Mouse (Mus musculus): ENCODE data around the gene Stk11ip. TPM values are rescaled to one million over a fixed set of nuclear protein-coding genes. Genes with fewer than 3 reads are reported as not detected.

The Stk11ip gene
- polyA plus RNA-seq, 1 experiment from 2014 or later = 24.4 TPM

DNA sequence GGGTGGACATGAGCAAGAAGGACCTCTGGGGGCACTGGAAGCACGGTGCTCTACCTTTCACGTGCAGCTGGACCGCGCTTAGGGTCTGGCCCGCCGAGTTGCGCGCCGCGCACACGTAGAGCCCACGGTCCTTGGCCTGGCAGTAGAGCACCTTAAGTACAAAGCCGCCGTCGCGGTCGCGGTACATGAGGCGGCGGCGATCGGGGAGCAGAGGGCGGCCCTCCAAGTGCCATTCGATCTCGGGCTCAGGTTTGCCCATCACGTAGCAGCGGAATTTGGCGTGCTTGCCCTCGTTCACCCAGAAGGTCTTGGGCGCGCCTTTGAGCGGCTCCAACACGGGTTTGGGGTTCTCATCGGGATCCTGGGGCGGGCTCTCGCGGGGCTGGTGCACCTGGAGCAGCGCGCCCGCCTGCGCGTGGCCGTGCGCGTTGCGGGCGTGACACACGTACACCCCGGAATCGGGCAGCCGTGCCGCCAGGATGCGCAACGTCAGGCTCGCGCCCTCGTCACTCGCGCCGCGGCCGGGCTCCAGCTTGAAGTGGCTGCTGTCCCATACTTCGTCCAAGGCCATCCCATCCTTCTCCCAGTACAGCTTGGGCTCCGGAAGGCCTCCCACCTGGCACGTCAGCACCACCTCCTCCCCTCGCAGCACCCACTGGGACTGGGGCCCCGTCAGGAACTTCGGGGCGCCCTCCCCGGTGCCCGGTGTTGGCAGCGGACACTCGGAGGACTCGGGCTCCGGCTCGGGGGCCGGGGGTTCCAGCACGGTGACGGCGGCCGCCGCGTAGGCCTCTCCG lies 16.0 kb upstream of the Stk11ip start:
- peaks cover 29% of the 10 kb centered on the region for H3K27me3 ChIP-seq

GRCm38 (mm10) chr1:75505956-75506831 lies 15.1 kb upstream of the Stk11ip start, which contains the start of gene Obsl1:
TSS of gene Obsl1 (minus strand) at chr1:75506452.
- no peaks in the 10 kb centered on the region for H3K9me3 ChIP-seq
- peak within 1 kb of the TSS; percentile 87 for H3K4me2 ChIP-seq
- peak within 1 kb of the TSS; percentile 76 for H3K9ac ChIP-seq
- H3K36me3 ChIP-seq (replicated peaks) = peaks cover 18% of the 10 kb centered on the region
- H3K4me1 ChIP-seq = peaks cover 20% of the 10 kb centered on the region
- peaks cover 29% of the 10 kb centered on the region for H3K27me3 ChIP-seq
- ATAC-seq (ENCODE audit: low FRiP score) = peak; percentile 77
- H3K4me3 ChIP-seq (replicated peaks) = peak within 1 kb of the TSS; percentile 66
- H3K27ac ChIP-seq = peak within 1 kb of the TSS; percentile 83
- under 1% methylated on average over 65 of the region's 65 CpGs for WGBS

More for the DNA sequence above, 16.0 kb upstream of the Stk11ip start:
- H3K27ac ChIP-seq = peak overlapping the region; percentile 83
- peak overlapping the region; percentile 76 for H3K9ac ChIP-seq
- H3K36me3 ChIP-seq (replicated peaks) = peaks cover 26% of the 10 kb centered on the region
- H3K9me3 ChIP-seq = no peaks in the 10 kb centered on the region
- under 1% methylated on average over 77 of the region's 84 CpGs for WGBS
- H3K4me1 ChIP-seq = peaks cover 20% of the 10 kb centered on the region
- H3K4me2 ChIP-seq = peak overlapping the region; percentile 87
- H3K4me3 ChIP-seq (replicated peaks) = peak overlapping the region; percentile 66
- peak; percentile 70 for ATAC-seq (ENCODE audit: low FRiP score)

DNA sequence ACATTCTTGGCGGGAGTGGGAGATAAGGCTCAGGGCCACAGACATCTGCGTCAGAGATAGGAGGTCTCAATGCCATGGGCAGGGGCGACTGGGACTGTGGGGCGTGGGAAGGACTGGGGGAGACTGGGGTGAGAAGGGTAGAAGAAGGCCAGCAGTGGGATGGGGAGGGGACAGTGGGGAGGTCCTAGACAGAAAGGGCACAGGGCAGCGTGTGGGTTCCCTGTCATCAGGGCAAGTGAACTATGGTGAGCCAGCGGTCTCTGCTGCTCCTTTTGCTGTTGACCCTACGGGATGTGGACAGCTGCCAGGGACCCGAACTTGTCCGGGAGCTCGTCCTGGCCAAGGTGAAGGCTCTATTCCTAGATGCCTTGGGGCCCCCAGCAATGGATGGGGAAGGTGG lies 14.3 kb upstream of the Stk11ip start, which contains the start of gene Inha:
Gene Inha (plus strand): TSS at position 72 of the 400 bp plus-strand sequence.
- Histone ChIP-seq H3K27me3 (peaks cover 29% of the 10 kb centered on the region), H3K4me1 (peaks cover 20% of the 10 kb centered on the region), H3K27ac (peak within 1 kb of the TSS; percentile 83), H3K4me3 (replicated peaks) (peak within 1 kb of the TSS; percentile 66), H3K9ac (peak within 1 kb of the TSS; percentile 76), H3K36me3 (replicated peaks) (peaks cover 10% of the 10 kb centered on the region), H3K4me2 (peak within 1 kb of the TSS; percentile 87), H3K9me3 (no peaks in the 10 kb centered on the region)
- WGBS = 76% methylated on average over 10 of the region's 10 CpGs
- ATAC-seq (ENCODE audit: low FRiP score) = no peak

DNA sequence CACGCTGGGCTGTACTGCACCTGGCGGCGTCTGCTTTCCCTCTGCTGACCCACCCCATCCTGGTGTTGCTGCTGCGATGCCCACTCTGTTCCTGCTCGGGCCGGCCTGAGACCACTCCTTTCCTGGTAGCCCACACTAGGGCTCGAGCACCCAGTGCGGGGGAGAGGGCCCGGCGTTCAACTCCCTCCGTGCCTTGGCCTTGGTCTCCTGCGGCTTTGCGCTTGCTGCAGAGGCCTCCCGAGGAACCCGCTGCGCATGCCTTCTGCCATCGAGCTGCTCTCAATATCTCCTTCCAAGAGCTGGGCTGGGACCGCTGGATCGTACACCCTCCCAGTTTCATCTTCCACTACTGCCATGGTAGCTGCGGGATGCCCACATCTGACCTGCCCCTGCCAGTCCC lies 11.7 kb upstream of the Stk11ip start:
- 64% methylated on average over 20 of the region's 20 CpGs for WGBS
- Histone ChIP-seq H3K4me1 (peaks cover 16% of the 10 kb centered on the region), H3K27ac (no peak overlapping the region), H3K9me3 (no peaks in the 10 kb centered on the region), H3K4me2 (no peak overlapping the region), H3K4me3 (replicated peaks) (no peak overlapping the region), H3K27me3 (peaks cover 23% of the 10 kb centered on the region), H3K9ac (no peak overlapping the region), H3K36me3 (replicated peaks) (no peaks in the 10 kb centered on the region)
- no peak for ATAC-seq (ENCODE audit: low FRiP score)

DNA sequence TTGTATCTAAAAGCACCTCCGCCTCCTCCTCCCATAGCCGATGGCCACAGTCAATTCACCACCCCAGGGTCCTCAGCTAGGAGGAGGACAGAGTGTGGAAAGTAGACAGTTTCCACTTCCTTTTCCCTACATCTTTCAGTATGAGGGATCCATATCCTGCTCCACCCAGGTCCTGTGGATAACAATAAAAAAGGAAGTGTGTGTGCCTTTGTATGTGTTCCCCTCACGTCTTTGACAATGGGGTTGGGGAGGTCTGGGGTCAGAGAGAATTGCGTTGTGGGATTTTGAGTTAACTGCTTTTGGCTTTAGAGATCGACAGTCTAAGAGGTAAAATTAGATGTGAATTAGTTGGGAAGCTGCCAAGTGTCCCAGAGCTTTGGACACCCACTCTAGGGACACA lies 11.2 kb upstream of the Stk11ip start:
- ATAC-seq (ENCODE audit: low FRiP score) = no peak
- Histone ChIP-seq H3K9me3 (no peaks in the 10 kb centered on the region), H3K27me3 (peaks cover 23% of the 10 kb centered on the region), H3K36me3 (replicated peaks) (no peaks in the 10 kb centered on the region), H3K4me3 (replicated peaks) (no peak overlapping the region), H3K4me2 (no peak overlapping the region), H3K27ac (no peak overlapping the region), H3K4me1 (peaks cover 11% of the 10 kb centered on the region), H3K9ac (no peak overlapping the region)
- WGBS = 78% methylated on average over 5 of the region's 5 CpGs

GRCm38 (mm10) chr1:75511437-75512210 lies 9.7 kb upstream of the Stk11ip start:
- no peak for ATAC-seq (ENCODE audit: low FRiP score)
- H3K9ac ChIP-seq = no peak overlapping the region

DNA sequence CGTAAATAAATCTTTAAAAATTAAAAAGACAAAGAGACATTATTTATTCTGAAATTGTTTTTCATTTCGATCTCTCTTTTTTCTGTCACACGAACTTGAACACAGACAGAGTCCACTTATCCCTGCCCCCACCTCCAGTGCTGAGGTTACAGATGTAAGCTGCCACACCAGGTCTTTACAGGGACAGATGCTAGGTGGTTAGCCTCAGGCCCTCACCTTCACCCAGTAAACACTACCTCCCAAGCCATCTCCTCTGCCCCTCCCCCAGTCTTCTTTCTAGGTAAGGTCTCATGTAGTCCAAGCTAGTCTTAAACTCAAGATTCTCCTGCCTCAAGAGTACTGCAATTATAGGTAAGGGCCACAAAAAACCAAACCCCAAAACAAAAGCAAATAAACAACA lies 8.8 kb upstream of the Stk11ip start:
- WGBS = 85% methylated on average over 3 of the region's 3 CpGs
- H3K4me3 ChIP-seq (replicated peaks) = no peak overlapping the region

More at GRCm38 (mm10) chr1:75511437-75512210, 9.7 kb upstream of the Stk11ip start:
- peaks cover 6% of the 10 kb centered on the region for H3K4me1 ChIP-seq
- no peak overlapping the region for H3K4me3 ChIP-seq (replicated peaks)
- H3K27me3 ChIP-seq = peaks cover 23% of the 10 kb centered on the region
- no peaks in the 10 kb centered on the region for H3K9me3 ChIP-seq
- no peak overlapping the region for H3K27ac ChIP-seq
- H3K36me3 ChIP-seq (replicated peaks) = no peaks in the 10 kb centered on the region
- no peak overlapping the region for H3K4me2 ChIP-seq
- 57% methylated on average over 4 of the region's 4 CpGs for WGBS

DNA sequence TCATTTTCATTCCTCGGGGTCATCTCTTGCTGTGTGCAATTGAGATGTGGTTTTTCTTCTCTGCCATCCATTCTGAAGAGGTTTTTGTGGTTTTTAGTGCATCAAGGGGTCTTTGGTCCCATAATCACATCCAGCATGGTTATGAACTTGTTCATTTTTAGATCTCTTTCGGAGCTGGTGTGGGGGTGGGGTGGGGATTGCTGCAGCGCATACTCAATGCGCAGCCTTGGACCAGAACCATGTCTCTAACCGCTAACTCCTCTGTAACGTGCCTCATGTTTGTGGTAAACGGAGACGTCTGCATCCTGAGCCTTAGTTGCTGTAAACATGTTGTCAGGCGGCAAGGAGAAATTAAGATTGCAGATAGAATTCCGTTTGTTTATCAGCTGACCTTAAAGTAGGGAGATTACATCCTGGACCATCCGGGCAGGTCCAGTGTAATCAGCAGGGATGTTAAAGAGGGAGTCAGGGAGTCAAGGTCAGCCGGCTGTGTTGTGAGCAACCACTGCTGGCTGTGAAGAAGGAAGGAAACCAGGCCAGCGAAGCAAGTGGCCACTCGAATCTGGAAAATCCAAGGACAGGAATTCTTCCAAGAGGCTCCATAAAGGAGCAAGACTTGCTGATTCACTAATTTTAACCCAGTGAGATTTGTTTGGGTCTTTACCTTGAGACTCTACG lies 4.5 kb upstream of the Stk11ip start:
- 83% methylated on average over 15 of the region's 15 CpGs for WGBS

More for the DNA sequence above, 8.8 kb upstream of the Stk11ip start:
- H3K27me3 ChIP-seq = peaks cover 15% of the 10 kb centered on the region
- H3K9me3 ChIP-seq = no peaks in the 10 kb centered on the region
- no peak overlapping the region for H3K27ac ChIP-seq
- no peak for ATAC-seq (ENCODE audit: low FRiP score)
- no peak overlapping the region for H3K4me2 ChIP-seq
- no peaks in the 10 kb centered on the region for H3K4me1 ChIP-seq
- no peak overlapping the region for H3K9ac ChIP-seq
- no peaks in the 10 kb centered on the region for H3K36me3 ChIP-seq (replicated peaks)

DNA sequence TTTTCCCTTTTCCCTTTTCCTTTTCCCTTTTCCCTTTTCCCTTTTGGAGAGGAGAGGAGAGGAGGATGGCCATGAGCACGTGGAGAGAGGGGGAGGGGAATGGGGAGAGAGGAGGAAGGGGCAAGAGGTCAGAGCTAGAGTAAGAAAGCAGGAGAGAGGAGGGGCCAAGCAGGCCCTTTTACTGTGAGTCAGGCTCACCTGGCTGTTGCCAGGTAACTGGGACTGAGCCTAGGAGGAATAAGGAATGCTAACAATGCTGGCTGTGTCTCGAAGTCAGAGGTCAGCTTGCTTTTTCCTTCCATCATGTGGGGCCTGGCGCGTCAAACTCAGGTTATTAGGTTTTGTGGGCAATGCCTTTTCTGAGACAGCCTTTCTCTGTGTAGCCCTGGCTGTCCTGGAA lies 3.3 kb upstream of the Stk11ip start:
- Histone ChIP-seq H3K9ac (no peak overlapping the region), H3K4me2 (no peak overlapping the region), H3K27ac (no peak overlapping the region), H3K4me1 (peaks cover 13% of the 10 kb centered on the region), H3K9me3 (no peaks in the 10 kb centered on the region), H3K36me3 (replicated peaks) (no peaks in the 10 kb centered on the region), H3K4me3 (replicated peaks) (no peak overlapping the region), H3K27me3 (no peaks in the 10 kb centered on the region)
- ATAC-seq (ENCODE audit: low FRiP score) = no peak
- 75% methylated on average over 3 of the region's 4 CpGs for WGBS

More for the DNA sequence above, 4.5 kb upstream of the Stk11ip start:
- Histone ChIP-seq H3K27me3 (no peaks in the 10 kb centered on the region), H3K9ac (no peak overlapping the region), H3K36me3 (replicated peaks) (no peaks in the 10 kb centered on the region), H3K4me3 (replicated peaks) (no peak overlapping the region), H3K4me2 (no peak overlapping the region), H3K4me1 (peaks cover 3% of the 10 kb centered on the region; the same call in 1 of the 2 replicates), H3K27ac (no peak overlapping the region), H3K9me3 (no peaks in the 10 kb centered on the region)
- no peak for ATAC-seq (ENCODE audit: low FRiP score)

DNA sequence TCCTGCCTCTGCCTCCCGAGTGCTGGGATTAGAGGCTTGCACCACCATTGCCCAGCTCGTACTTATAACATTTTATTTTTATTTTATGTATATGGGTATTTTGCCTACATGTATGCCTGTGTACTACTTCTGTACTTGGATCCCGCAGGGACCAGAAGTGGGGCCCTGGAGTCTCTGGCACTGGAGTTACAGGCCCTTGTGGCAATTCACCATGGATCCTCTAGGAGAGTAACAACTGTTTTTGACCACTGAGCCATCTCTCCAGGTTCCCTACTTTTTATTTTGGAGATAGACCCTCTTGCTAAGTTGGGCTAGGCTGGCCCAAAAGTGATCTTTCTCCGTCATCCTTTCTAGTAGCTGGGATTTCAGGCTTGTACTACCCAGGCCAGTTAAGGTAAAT lies 2.9 kb upstream of the Stk11ip start:
- WGBS = 91% methylated on average over 4 of the region's 4 CpGs
- H3K36me3 ChIP-seq (replicated peaks) = no peaks in the 10 kb centered on the region
- no peaks in the 10 kb centered on the region for H3K9me3 ChIP-seq
- no peak for ATAC-seq (ENCODE audit: low FRiP score)
- no peak overlapping the region for H3K4me3 ChIP-seq (replicated peaks)
- no peak overlapping the region for H3K4me2 ChIP-seq
- no peak overlapping the region for H3K9ac ChIP-seq
- H3K27me3 ChIP-seq = no peaks in the 10 kb centered on the region
- no peak overlapping the region for H3K27ac ChIP-seq
- H3K4me1 ChIP-seq = peaks cover 13% of the 10 kb centered on the region

- H3K9ac ChIP-seq = no peak overlapping the region
- peaks cover 13% of the 10 kb centered on the region for H3K4me1 ChIP-seq
- no peak overlapping the region for H3K27ac ChIP-seq
- H3K36me3 ChIP-seq (replicated peaks) = no peaks in the 10 kb centered on the region
- H3K27me3 ChIP-seq = no peaks in the 10 kb centered on the region
- no peak overlapping the region for H3K4me3 ChIP-seq (replicated peaks)
- 76% methylated on average over 5 of the region's 5 CpGs for WGBS
- no peaks in the 10 kb centered on the region for H3K9me3 ChIP-seq
- no peak overlapping the region for H3K4me2 ChIP-seq
- ATAC-seq (ENCODE audit: low FRiP score) = no peak
These were observed 1.8 kb upstream of the Stk11ip start for GRCm38 (mm10) chr1:75519576-75519975.
